20 mouse cellular contexts compared by ENCODE assay signal in the genomic region with DNA sequence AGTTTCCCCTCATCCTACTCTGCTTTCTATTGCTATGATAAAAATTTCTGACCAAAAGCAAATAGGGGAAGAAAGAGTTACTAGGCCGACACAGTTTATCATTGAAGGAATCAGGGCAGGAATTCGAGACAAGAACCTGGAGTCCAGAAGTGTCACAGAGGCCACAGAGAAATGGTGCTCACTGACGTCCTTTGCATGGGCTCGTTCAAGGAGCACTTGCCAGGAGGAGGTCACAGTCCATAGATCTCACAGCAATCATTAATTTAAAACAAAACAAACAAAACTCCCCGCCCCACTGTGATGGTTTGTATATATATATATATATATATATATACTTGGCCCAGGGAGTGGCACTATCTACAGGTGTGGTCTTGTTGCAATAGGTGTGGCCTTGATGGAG.
"Had no signal": no experiment of that assay in that cellular context is flagged by ENCODE, and none has a peak within 500 bp of the region (broad histone marks: within the 10 kb centered on the region; RNA-seq: fewer than 3 reads in every experiment).

No protein-coding gene starts in this region.

- H3K27ac ChIP-seq: layer of hippocampus, adult 2 months; limb, embryonic 10.5 days; limb, embryonic 13.5 days; liver, embryonic 12.5 days; liver, embryonic 15.5 days; lung, embryonic 15.5 days; midbrain, embryonic 12.5 days; midbrain, embryonic 15.5 days; neural tube, embryonic 12.5 days; neural tube, embryonic 15.5 days; stomach, embryonic 15.5 days had no signal

- H3K4me1 ChIP-seq: limb, embryonic 13.5 days; liver, embryonic 12.5 days; liver, embryonic 15.5 days; lung, embryonic 15.5 days; midbrain, embryonic 12.5 days; midbrain, embryonic 15.5 days; neural tube, embryonic 12.5 days; neural tube, embryonic 15.5 days; stomach, embryonic 15.5 days had no signal

- ATAC-seq: liver, embryonic 12.5 days; midbrain, embryonic 15.5 days had no signal

- H3K4me3 ChIP-seq: layer of hippocampus, adult 2 months; limb, embryonic 10.5 days; limb, embryonic 13.5 days; liver, embryonic 12.5 days; liver, embryonic 15.5 days; lung, embryonic 15.5 days; megakaryocyte, embryonic 14.5 days; midbrain, embryonic 12.5 days; midbrain, embryonic 15.5 days; neural tube, embryonic 12.5 days; neural tube, embryonic 15.5 days; stomach, embryonic 15.5 days had no signal

- H3K4me2 ChIP-seq: limb, embryonic 13.5 days; liver, embryonic 12.5 days; liver, embryonic 15.5 days; lung, embryonic 15.5 days; midbrain, embryonic 12.5 days; midbrain, embryonic 15.5 days; neural tube, embryonic 12.5 days; neural tube, embryonic 15.5 days; stomach, embryonic 15.5 days had no signal

- H3K36me3 ChIP-seq: limb, embryonic 10.5 days; limb, embryonic 13.5 days; liver, embryonic 12.5 days; liver, embryonic 15.5 days; lung, embryonic 15.5 days; midbrain, embryonic 12.5 days; midbrain, embryonic 15.5 days; neural tube, embryonic 12.5 days; neural tube, embryonic 15.5 days; stomach, embryonic 15.5 days had no signal

- H3K27me3 ChIP-seq: lung, embryonic 15.5 days; midbrain, embryonic 15.5 days; neural tube, embryonic 12.5 days; neural tube, embryonic 15.5 days; stomach, embryonic 15.5 days had no signal

- H3K9ac ChIP-seq: limb, embryonic 13.5 days; liver, embryonic 12.5 days; liver, embryonic 15.5 days; lung, embryonic 15.5 days; midbrain, embryonic 12.5 days; midbrain, embryonic 15.5 days; neural tube, embryonic 12.5 days; neural tube, embryonic 15.5 days; stomach, embryonic 15.5 days had no signal

- H3K9me3 ChIP-seq: limb, embryonic 10.5 days; limb, embryonic 13.5 days; liver, embryonic 12.5 days; liver, embryonic 15.5 days; lung, embryonic 15.5 days; midbrain, embryonic 12.5 days; midbrain, embryonic 15.5 days; neural tube, embryonic 12.5 days; neural tube, embryonic 15.5 days; stomach, embryonic 15.5 days had no signal

- DNase-seq: layer of hippocampus, adult 9-11 months; liver; lung, postnatal 10 days; right cerebral cortex, adult 18-20 months; right cerebral cortex, postnatal 14 days; right cerebral cortex, postnatal 4 days; spleen, adult 18-20 months; thymus, postnatal 25 days had no signal
